Mouse (Mus musculus): ENCODE data around the gene Gm14851. TPM values are rescaled to one million over a fixed set of nuclear protein-coding genes. Genes with fewer than 3 reads are reported as not detected.
"Not testable (repeated sequence)": the region's sequence is repeated elsewhere in the genome, so short reads cannot be mapped to it uniquely, and the experiment has no call there.

The Gm14851 gene
- total RNA-seq (2022): not detected

DNA sequence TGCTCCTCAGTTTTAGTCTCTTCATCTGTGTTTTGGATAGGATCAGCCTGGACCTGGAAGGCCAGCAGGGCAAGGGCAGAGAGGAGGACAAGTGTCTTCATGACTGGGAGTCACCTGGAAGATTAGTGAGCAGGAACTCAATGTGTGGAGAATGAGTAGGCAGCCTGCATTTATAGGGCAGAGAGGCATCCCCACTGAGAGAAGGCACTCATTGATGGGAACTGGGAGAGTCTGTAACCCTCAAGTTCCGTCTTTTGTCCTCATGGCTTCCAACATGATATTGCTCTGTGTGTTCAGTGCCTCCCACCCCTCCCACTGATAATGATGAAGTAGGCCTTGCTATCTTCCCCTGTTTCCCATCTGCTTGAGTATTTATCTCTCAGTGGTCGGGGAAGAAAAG is at the start of gene Gm14851:
Gene Gm14851 (minus strand): TSS at position 101 of the 400 bp plus-strand sequence.
- not testable (repeated sequence) for DNase-seq (ENCODE audit: low spot score)

DNA sequence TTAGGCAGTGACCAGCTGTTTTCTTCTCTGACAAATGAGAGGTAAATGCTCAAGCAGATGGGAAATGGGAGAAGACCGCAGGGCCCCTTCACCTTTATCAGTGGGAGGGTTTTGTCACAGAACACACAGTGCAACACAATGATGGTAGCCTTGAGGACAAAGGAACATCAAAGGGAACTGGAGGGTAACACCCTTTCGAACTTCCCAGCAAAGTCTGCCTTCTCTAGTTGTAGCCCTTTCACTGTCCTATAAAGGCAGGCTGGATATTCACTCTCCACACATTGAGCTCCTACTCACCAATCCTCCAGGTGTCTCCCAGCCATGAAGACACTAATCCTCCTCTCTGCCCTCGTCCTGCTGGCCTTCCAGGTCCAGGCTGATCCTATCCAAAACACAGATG is 38.5 kb upstream of the Gm14851 start, which contains the start of gene Defa30:
Gene Defa30 (plus strand): TSS at position 301 of the 400 bp plus-strand sequence.
- not testable (repeated sequence) for DNase-seq (ENCODE audit: low spot score)

DNA sequence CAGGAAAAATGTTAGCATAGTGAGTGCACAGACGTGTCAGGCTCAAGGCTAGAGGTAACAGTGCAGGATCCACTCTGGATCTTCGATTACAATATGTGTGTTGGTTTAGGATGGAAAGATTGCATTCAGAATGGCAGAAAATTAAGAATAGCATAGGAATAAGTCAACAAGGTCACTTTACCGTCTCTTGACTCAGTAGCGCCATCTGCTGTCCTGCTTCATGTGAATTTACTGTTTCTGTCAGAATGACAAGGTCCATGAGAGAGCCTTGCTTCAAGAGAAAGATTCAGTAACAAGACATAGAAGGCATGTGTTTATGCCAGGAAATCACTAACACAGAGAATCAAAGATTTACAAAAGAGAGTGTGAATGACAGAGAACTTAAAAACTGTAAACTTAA is 2.7 kb downstream of the Gm14851 start:
- no peak for DNase-seq (ENCODE audit: low spot score)

DNA sequence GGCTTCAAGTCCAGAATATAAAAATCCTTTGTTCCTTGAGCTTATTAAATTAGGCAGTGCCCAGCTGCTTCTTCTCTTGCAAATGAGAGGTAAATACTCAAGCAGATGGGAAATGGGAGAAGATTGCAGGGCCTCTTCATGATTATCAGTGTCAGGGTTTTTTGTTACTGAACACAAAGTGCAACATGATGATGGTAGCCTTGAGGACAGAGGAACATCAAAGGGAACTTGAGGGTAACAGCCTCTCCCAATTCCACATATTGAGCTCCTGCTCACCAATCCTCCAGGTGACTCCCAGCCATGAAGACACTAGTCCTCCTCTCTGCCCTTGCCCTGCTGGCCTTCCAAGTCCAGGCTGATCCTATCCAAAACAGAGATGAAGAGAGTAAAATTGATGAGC is 11.7 kb downstream of the Gm14851 start, which contains the start of gene Defa25:
Gene Defa25 (plus strand): TSS at position 301 of the 400 bp plus-strand sequence.
- not testable (repeated sequence) for DNase-seq (ENCODE audit: low spot score)

DNA sequence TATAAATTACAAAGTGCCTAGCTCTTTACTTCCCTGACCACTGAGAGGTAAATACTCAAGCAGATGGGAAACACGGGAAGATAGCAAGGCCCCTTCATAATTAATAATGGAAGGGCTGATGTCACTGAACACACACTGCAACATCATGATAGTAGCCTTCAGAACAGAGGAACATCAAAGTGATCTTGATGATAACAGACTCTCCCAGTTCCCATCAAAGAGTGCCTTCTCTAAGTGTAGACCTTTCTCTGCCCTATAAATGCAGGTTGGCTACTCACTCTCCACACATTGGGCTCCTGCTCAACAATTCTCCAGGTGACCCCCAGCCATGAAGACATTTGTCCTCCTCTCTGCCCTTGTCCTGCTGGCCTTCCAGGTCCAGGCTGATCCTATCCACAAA is 31.1 kb downstream of the Gm14851 start, which contains the start of gene Defa35:
Gene Defa35 (plus strand): TSS at position 301 of the 400 bp plus-strand sequence.
- not testable (repeated sequence) for DNase-seq (ENCODE audit: low spot score)

DNA sequence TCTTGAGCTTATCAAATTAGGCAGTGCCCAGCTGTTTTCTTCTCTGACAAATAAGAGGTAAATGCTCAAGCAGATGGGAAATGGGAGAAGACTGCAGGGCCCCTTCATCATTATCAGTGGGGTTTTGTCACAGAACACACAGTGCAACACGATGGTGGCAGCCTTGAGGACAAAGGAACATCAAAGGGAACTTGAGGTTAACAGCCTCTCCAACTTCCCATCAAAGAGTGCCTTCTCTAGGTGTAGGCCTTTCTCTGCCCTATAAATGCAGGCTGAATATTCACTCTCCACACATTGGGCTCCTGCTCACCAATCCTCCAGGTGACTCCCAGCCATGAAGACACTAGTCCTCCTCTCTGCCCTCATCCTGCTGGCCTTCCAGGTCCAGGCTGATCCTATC is 41.1 kb downstream of the Gm14851 start, which contains the start of gene Defa23:
Gene Defa23 (plus strand): TSS at position 301 of the 400 bp plus-strand sequence.
- not testable (repeated sequence) for DNase-seq (ENCODE audit: low spot score)

Other genes with a start within 250 kb of the Gm14851 start
- not detected for gene Defb33, start 203.4 kb downstream of the Gm14851 start, total RNA-seq (2022)
- gene Gm15056, start 193.4 kb downstream of the Gm14851 start, total RNA-seq (2022): not detected
- gene Gm6040, start 174.0 kb downstream of the Gm14851 start, total RNA-seq (2022): not detected
- not detected for gene AY761185, start 151.3 kb downstream of the Gm14851 start, total RNA-seq (2022)
- not detected for gene Defa21, start 70.5 kb downstream of the Gm14851 start, total RNA-seq (2022)
- not detected for gene Defa23, start 41.0 kb downstream of the Gm14851 start, total RNA-seq (2022)
- gene Defa35, start 31.0 kb downstream of the Gm14851 start, total RNA-seq (2022): not detected
- gene Defa25, start 11.6 kb downstream of the Gm14851 start, total RNA-seq (2022): not detected
- not detected for gene Defa30, start 38.6 kb upstream of the Gm14851 start, total RNA-seq (2022)
- not detected for gene Defa22, start 66.2 kb upstream of the Gm14851 start, total RNA-seq (2022)
- not detected for gene Defa31, start 95.6 kb upstream of the Gm14851 start, total RNA-seq (2022)
- gene Gm15293, start 105.5 kb upstream of the Gm14851 start, total RNA-seq (2022): not detected
- gene Gm15292, start 153.7 kb upstream of the Gm14851 start, total RNA-seq (2022): not detected
- gene Defa27, start 219.5 kb upstream of the Gm14851 start, total RNA-seq (2022): not detected
- not detected for gene Defa29, start 231.0 kb upstream of the Gm14851 start, total RNA-seq (2022)